Mouse (Mus musculus) myocyte (in vitro differentiated cells): ENCODE measurements around the gene Oxgr1.

Source experiments
- CEBPB ChIP-seq: IDR thresholded peaks from 2 replicates; pipeline ENCODE4 v1.6.1; 2011; ENCODE audit warnings: mild to moderate bottlenecking, moderate library complexity; ENCODE audit not compliant: poor library complexity, insufficient read depth, severe bottlenecking
- MAX ChIP-seq: IDR thresholded peaks from one replicate; pipeline ENCODE4 v1.6.1; 2011; ENCODE audit warnings: low read depth, mild to moderate bottlenecking, control low read depth
- MYOD1 ChIP-seq, 3 experiments: IDR thresholded peaks; one replicate each; pipeline ENCODE4 v1.6.1; 2011; ENCODE audit warnings: control low read depth in 2 of 3, low read depth in 2 of 3, mild to moderate bottlenecking in 2 of 3, moderate library complexity in 1 of 3; ENCODE audit not compliant: insufficient read length in 2 of 3, control insufficient read depth in 1 of 3
- POLR2A ChIP-seq: IDR thresholded peaks from one replicate; pipeline ENCODE4 v1.6.1; 2011; ENCODE audit warnings: low read depth, mild to moderate bottlenecking, control low read depth, moderate library complexity; ENCODE audit not compliant: insufficient read length
- REST ChIP-seq: IDR thresholded peaks from one replicate; pipeline ENCODE4 v1.6.1; 2011; ENCODE audit warnings: mild to moderate bottlenecking, control low read depth, moderate library complexity; ENCODE audit not compliant: insufficient read depth, insufficient read length
- USF1 ChIP-seq: IDR thresholded peaks from one replicate; pipeline ENCODE4 v1.6.1; 2011; ENCODE audit warnings: low read depth, mild to moderate bottlenecking, control low read depth, moderate library complexity

GRCm38 (mm10) chr14:119989651-119990050 is 52.6 kb downstream of the Oxgr1 start:
- TF ChIP-seq MAX (no peak), REST (no peak), USF1 (no peak), CEBPB (no peak), POLR2A (no peak), MYOD1 (IDR thresholded peaks at IDR 0.05; ENCODE audit: control insufficient read depth in 1 of 3, insufficient read length in 2 of 3, low read depth in 2 of 3) (no peak)
